Mouse (Mus musculus) liver, postnatal 0 days (tissue): Measurements from ENCODE around the gene Il11. TPM values are rescaled to one million over a fixed set of nuclear protein-coding genes. Genes with fewer than 3 reads are reported as not detected.

ENCODE experiments used
- ATAC-seq: fragments of 200-750 bp; cut with Nextera tagmentation; 2 replicates; pipeline ENCODE4 v1.8.0; 2017; ENCODE audit warnings: mild to moderate bottlenecking, moderate library complexity
- DNase-seq: peaks from one replicate; pipeline ENCODE4 v3.0.0-alpha.2; 2016
- H3K27ac ChIP-seq: fragments of 300-500 bp; sonication (generic); 2 replicates; pipeline ENCODE4 v1.5.1; 2014; ENCODE audit warnings: antibody characterized with exemption, moderate library complexity, mild to moderate bottlenecking, low read depth
- H3K27me3 ChIP-seq: fragments of 300-500 bp; sonication (generic); 2 replicates; pipeline ENCODE4 v1.6.1; 2014; ENCODE audit warnings: low read length, control low read depth, mixed read lengths; ENCODE audit not compliant: insufficient read depth
- H3K36me3 ChIP-seq: fragments of 300-500 bp; sonication (generic); replicated peaks from 2 replicates; pipeline ENCODE4 v1.6.1; 2014; ENCODE audit warnings: mild to moderate bottlenecking, control low read depth, low read length, moderate library complexity, mixed read lengths; ENCODE audit not compliant: insufficient read depth
- H3K4me1 ChIP-seq: fragments of 300-500 bp; sonication (generic); 2 replicates; pipeline ENCODE4 v1.6.1; 2014; ENCODE audit warnings: antibody characterized with exemption, mild to moderate bottlenecking, control low read depth; ENCODE audit not compliant: insufficient read depth
- H3K4me2 ChIP-seq: fragments of 300-500 bp; sonication (generic); 2 replicates; pipeline ENCODE4 v1.6.1; 2014; ENCODE audit warnings: low read depth, mild to moderate bottlenecking, low read length, moderate library complexity, mixed read lengths
- H3K4me3 ChIP-seq: fragments of 300-500 bp; sonication (generic); 2 replicates; pipeline ENCODE4 v1.5.1; 2014; ENCODE audit warnings: low read depth, low read length
- H3K9ac ChIP-seq: fragments of 300-500 bp; sonication (generic); replicated peaks from 2 replicates; pipeline ENCODE4 v1.6.1; 2014; ENCODE audit warnings: mild to moderate bottlenecking, moderate library complexity
- H3K9me3 ChIP-seq: fragments of 300-500 bp; sonication (generic); 2 replicates; pipeline ENCODE4 v1.6.1; 2016; ENCODE audit warnings: mild to moderate bottlenecking, control low read depth, low read length, mixed read lengths
- CTCF ChIP-seq: sonication (generic); IDR thresholded peaks from 2 replicates; pipeline ENCODE4 v1.5.1; 2016; ENCODE audit warnings: antibody characterized with exemption, low read depth
- EP300 ChIP-seq: IDR thresholded peaks from 2 replicates; pipeline ENCODE4 v1.6.1; 2016; ENCODE audit warnings: antibody characterized with exemption, low read depth, mild to moderate bottlenecking
- WGBS: fragments of 180-500 bp; shearing (Covaris S2); extraction: QIAGEN DNeasy Blood & Tissue Kit; methylation state at CpG from one replicate; pipeline ENCODE4 v1.1.7; 2014; ENCODE audit not compliant: insufficient replicate concordance; 5-methylcytosine and 5-hydroxymethylcytosine counted together
- polyA plus RNA-seq: library from polyadenylated mRNA; unstranded; fragments of >200 nt; fragmentation: Nextera tagmentation; extraction: Ambion mirVana; gene quantifications from 2 replicates; pipeline ENCODE4 v1.2.1, GENCODE M21; 2015

Il11 gene
- polyA plus RNA-seq, 1 experiment from 2014 or later, result not detected

DNA sequence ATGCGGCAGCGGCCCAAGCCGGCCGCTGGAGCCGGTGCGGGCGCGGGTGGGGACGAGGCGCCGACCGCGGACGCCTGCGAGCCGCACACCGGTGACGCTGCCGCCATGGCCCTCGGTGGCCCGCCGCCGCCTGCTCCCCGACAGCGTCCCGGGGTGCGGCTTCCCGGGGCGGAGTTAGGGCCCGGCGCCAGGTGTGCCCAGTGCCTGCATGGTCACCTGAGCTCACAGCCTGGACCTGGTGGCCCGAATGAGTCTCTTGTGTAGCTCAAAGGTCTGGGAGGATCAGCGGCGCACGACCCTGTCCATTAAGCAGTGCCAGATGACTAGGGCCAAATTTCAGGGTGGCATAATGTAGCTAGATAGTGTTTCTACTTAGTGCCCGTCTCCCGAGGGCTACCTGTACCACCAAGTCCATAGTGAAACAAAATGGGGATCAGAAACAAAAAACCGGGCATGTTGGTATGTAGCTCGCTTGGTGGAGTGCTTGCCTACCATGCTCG, 6.8 kb upstream of the Il11 start, which contains the start of gene Tmem238:
Tmem238 (minus strand) TSS at position 221 of the 500 bp plus-strand sequence.
- WGBS, result 10% methylated on average over 33 of the region's 40 CpGs
- Histone ChIP-seq H3K4me2 (peak within 1 kb of the TSS; percentile 98), H3K9ac (peak within 1 kb of the TSS; percentile 85), H3K9me3 (no peaks in the 10 kb centered on the region), H3K4me3 (peak within 1 kb of the TSS; percentile 73), H3K27me3 (no peaks in the 10 kb centered on the region), H3K4me1 (peaks cover 28% of the 10 kb centered on the region), H3K36me3 (peaks cover 12% of the 10 kb centered on the region), H3K27ac (peak within 1 kb of the TSS; percentile 78)
- peak; percentile 50 for ATAC-seq
- peak; percentile 83 for DNase-seq
- TF ChIP-seq CTCF (no peak), EP300 (no peak)

DNA sequence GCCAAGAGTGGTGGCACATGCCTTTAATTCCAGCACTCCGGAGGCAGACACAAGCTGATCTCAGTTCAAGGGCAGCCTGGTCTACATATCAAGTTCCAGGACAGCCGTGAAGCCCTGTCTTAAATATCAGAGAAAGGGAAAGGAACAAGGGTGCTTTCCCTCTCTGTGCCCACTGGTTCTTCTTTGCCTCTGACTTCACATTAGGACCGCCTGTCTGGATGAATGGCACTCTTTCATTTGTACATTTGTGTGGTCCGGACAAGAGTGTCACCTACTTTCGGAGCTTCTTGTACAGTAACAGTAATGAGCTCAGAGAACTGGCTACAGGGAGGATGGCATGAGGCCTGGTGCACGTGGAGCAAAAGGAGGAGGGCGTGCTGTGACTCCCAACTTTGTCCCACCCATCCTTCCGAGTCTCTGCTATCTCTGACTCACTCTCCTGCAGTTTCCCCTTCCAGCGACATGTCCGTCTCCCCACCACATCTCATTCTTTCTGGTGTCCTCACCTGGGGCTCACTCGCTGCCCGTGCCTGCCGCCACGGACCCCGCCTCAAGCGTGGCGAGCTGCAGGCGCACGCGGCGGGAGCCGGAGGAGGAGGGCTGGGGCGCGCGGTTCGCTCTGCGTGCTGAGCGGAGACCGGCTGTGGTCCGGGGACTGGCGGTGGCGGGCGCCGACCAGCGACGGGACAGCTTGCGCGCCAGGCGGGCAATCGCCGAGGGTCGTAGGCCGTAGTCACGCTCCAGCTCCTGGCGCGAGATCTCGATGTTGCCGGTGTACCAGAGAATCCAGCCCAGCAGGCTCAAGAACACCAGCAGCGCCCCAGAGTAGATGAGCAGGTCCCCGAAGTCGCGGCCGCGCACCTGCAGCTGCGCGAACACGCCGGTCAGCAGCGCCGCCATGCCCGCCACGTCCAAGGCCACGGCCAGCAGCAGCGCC, 6.1 kb upstream of the Il11 start:
- Histone ChIP-seq H3K27me3 (no peaks in the 10 kb centered on the region), H3K4me2 (peak overlapping the region; percentile 98), H3K27ac (peak overlapping the region; percentile 78), H3K4me1 (peaks cover 24% of the 10 kb centered on the region), H3K4me3 (peak overlapping the region; percentile 73), H3K9me3 (no peaks in the 10 kb centered on the region), H3K9ac (peak overlapping the region; percentile 85), H3K36me3 (peaks cover 5% of the 10 kb centered on the region; the same call in 1 of the 2 replicates)
- TF ChIP-seq EP300 (no peak), CTCF (peak; percentile 44)
- 2% methylated on average over 50 of the region's 64 CpGs for WGBS
- DNase-seq (peak; percentile 70), ATAC-seq (peak; percentile 35)

DNA sequence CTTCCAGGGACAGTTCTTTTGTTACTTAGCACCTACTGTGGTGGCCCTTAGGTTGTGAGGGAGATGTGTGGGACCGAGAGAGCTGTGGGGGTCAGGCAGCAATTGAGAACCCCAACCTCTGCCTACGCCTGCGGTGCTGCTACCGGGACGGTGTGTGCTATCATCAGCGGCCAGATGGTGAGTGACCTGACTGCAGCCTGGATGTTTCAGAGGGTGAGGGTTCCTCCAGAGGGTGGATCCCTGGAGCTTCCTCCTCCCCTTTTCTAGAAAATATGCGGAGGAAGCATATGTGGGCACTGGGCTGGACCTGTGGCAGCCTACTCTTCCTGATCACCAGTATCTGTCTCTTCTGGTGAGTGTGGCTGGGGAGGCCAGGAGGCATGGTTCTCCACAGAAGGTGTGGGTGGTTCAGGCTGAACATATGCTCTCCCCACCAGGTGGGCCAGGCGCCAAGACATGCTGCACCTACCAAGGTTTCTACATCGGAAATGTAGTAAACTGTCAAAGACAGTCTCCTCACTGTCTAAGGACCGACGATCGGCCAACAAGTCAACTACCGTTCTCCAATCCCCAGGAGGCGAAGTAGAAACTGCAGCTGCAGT, 1.1 kb upstream of the Il11 start:
- Histone ChIP-seq H3K27ac (no peak overlapping the region), H3K9me3 (no peaks in the 10 kb centered on the region), H3K27me3 (peaks cover 13% of the 10 kb centered on the region), H3K4me1 (peaks cover 8% of the 10 kb centered on the region), H3K36me3 (0 out of 2 replicates have a peak, but pooled peaks cover 4% of the 10 kb centered on the region), H3K4me2 (no peak overlapping the region), H3K4me3 (no peak overlapping the region), H3K9ac (no peak overlapping the region)
- TF ChIP-seq CTCF (no peak), EP300 (no peak)
- DNase-seq (peak; percentile 33), ATAC-seq (peak; percentile 73)
- WGBS, result 52% methylated on average over 14 of the region's 14 CpGs

DNA sequence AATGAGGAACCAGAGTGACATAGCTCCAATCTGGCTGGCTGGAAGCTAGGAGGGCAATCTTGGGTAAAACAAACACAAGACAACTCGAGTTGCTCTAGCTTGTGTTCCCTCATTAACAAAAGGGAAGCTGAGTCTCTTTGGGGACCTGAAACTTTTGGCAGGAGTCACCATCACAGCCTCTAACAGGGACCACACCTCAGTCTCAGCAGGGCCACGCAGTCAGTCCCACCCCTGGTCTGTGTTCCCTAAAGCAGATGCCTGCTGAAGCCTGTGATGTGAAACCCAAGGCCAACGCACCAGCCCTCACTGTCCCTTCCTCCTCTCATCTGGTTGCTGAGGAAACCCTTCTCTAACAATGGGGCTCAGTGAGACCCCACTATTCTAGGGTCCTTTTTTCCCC, 529 bp downstream of the Il11 start:
- DNase-seq (no peak), ATAC-seq (no peak)
- H3K9ac ChIP-seq, result no peak overlapping the region
- 44% methylated on average over 3 of the region's 3 CpGs for WGBS
- no peak for TF ChIP-seq EP300
- no peak for TF ChIP-seq CTCF
- H3K9me3 ChIP-seq, result no peaks in the 10 kb centered on the region
- H3K4me3 ChIP-seq, result no peak overlapping the region
- H3K36me3 ChIP-seq, result 0 out of 2 replicates have a peak, but pooled peaks cover 4% of the 10 kb centered on the region
- no peak overlapping the region for H3K27ac ChIP-seq
- H3K4me2 ChIP-seq, result no peak overlapping the region
- peaks cover 29% of the 10 kb centered on the region for H3K27me3 ChIP-seq
- peaks cover 5% of the 10 kb centered on the region; the same call in 1 of the 2 replicates for H3K4me1 ChIP-seq

DNA sequence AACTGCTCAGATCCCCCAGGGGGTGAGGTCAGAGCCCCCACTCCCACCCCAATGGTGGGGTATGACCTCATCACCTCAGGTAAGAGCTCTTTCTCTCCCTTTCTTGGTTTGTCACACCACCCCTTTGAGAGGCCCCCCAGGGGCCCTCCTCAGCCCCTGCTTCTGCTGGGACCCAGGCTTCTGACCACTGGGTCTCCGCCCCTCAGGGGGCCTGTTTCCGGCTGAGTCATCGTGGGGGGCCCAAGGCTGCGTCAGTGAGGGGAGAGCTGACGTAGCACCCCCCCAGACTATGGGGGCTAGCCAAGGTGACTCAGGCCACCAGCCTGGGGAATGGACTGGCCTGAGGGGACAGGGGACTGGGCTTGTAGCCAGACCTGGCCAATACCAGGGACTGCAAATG, 2.7 kb downstream of the Il11 start:
- ATAC-seq, result no peak
- Histone ChIP-seq H3K9ac (no peak overlapping the region), H3K4me2 (no peak overlapping the region), H3K9me3 (no peaks in the 10 kb centered on the region), H3K27me3 (peaks cover 51% of the 10 kb centered on the region), H3K4me3 (no peak overlapping the region), H3K4me1 (peaks cover 9% of the 10 kb centered on the region), H3K36me3 (0 out of 2 replicates have a peak, but pooled peaks cover 4% of the 10 kb centered on the region), H3K27ac (no peak overlapping the region)
- DNase-seq, result no peak
- 17% methylated on average over 5 of the region's 5 CpGs for WGBS
- TF ChIP-seq EP300 (no peak), CTCF (no peak)
